Mouse (Mus musculus) erythroblast, embryonic 14.5 days (primary cell): Measurements from ENCODE around the gene Eomes. TPM values are rescaled to one million over a fixed set of nuclear protein-coding genes. Genes with fewer than 3 reads are reported as not detected.
A peak's percentile ranks its signal among the peaks of the same experiment; 100 is the strongest.

Source experiments
- H3K27me3 ChIP-seq: 2 replicates; pipeline ENCODE4 v1.6.1; 2012; ENCODE audit warnings: inconsistent platforms; ENCODE audit not compliant: control insufficient read depth
- H3K36me3 ChIP-seq: 2 replicates; pipeline ENCODE4 v1.6.1; 2012; ENCODE audit warnings: mild to moderate bottlenecking, inconsistent platforms; ENCODE audit not compliant: control insufficient read depth
- H3K4me1 ChIP-seq: 2 replicates; pipeline ENCODE4 v1.6.1; 2012; ENCODE audit warnings: inconsistent platforms; ENCODE audit not compliant: control insufficient read depth
- H3K4me3 ChIP-seq: replicated peaks from 2 replicates; pipeline ENCODE3; 2012; ENCODE audit warnings: moderate library complexity, mild to moderate bottlenecking, inconsistent platforms
- H3K9me3 ChIP-seq: 2 replicates; pipeline ENCODE4 v1.6.1; 2012; ENCODE audit warnings: low read length, inconsistent platforms, mixed read lengths; ENCODE audit not compliant: control insufficient read depth
- GATA1 ChIP-seq: IDR thresholded peaks from 2 replicates; pipeline ENCODE4 v1.6.1; 2012; ENCODE audit warnings: low read length, inconsistent platforms, mixed read lengths
- TAL1 ChIP-seq: IDR thresholded peaks from 3 replicates; pipeline ENCODE4 v1.6.1; 2012; ENCODE audit warnings: low read length, inconsistent platforms, mixed read lengths
- polyA plus RNA-seq: library from polyadenylated mRNA; stranded (reverse); fragments of >175 nt; gene quantifications from 2 replicates; pipeline ENCODE4 v1.2.3, GENCODE M21; 2012

The Eomes gene
- polyA plus RNA-seq, 1 experiment, result not detected

GRCm38 (mm10) chr9:118507552-118507951 is 29.5 kb downstream of the Eomes start:
- no peak for TF ChIP-seq GATA1
- TF ChIP-seq TAL1, result no peak
- H3K36me3 ChIP-seq, result peaks cover 13% of the 10 kb centered on the region
- peaks cover 47% of the 10 kb centered on the region for H3K4me1 ChIP-seq
- H3K9me3 ChIP-seq, result no peaks in the 10 kb centered on the region
- H3K27me3 ChIP-seq, result no peaks in the 10 kb centered on the region
- peak overlapping the region; percentile 92 for H3K4me3 ChIP-seq

DNA sequence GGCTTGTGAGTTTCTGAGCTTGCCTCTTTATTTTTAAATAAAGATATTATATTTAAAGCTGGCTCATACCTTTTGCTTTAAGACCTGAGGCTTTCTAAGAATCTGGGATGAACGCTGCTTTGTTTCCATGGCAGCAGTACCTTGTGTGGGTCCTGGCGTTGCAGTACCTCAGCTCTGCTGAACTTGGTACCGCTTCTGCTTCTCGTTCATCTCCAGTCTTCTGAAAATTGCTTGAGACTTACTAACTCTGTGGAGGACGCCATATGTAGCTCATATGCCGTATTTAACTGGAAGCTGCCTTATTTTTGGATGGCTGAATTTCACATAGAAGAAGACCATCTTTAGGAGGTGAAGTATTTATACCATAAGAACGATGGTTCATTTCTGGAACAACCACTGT is 30.6 kb downstream of the Eomes start:
- Histone ChIP-seq H3K4me1 (peaks cover 54% of the 10 kb centered on the region), H3K36me3 (peaks cover 17% of the 10 kb centered on the region), H3K27me3 (no peaks in the 10 kb centered on the region), H3K4me3 (no peak overlapping the region), H3K9me3 (no peaks in the 10 kb centered on the region)
- TF ChIP-seq TAL1 (no peak), GATA1 (no peak)

DNA sequence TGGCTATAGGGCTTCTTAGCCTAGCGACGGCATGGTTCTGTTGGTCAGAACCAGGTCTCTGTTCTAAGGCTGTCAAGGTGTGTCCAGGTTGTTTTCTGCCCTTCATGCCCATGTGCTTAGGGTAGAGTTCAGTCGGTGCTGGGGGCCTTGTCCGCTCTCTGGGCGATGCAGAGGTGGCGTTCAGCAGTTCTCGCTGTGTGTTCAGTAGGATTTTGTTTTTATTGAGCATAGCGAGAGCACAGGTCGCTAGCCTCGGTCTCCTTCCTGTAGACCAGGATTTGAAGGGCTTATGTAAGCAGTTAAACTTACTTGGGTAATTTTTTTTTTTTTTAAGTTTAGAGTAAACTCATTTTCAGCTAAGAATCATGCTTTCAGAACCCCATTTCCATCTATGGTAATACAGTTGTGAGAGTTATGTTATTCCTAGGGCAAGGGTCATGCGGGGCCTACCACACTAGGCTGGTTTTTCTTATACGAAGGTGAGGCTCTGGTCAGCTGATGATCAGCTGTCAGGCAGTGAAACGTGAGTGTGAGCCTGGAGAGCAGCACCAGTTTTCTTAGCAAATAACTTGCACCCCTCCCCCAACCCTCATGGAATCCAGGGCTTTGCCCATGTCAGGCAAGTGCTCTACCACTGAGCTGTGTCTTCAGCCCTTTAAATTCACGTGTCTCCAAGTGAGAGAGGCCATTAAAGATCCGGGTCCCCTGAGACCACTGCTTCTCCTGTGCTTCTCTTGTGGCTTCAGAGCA is 33.1 kb downstream of the Eomes start:
- Histone ChIP-seq H3K4me3 (no peak overlapping the region), H3K4me1 (peaks cover 51% of the 10 kb centered on the region), H3K36me3 (peaks cover 34% of the 10 kb centered on the region), H3K27me3 (no peaks in the 10 kb centered on the region), H3K9me3 (no peaks in the 10 kb centered on the region)
- TF ChIP-seq GATA1, result no peak
- TF ChIP-seq TAL1, result no peak

GRCm38 (mm10) chr9:118512681-118513233 is 34.7 kb downstream of the Eomes start:
- TF ChIP-seq GATA1 (no peak), TAL1 (no peak)
- Histone ChIP-seq H3K36me3 (peaks cover 40% of the 10 kb centered on the region), H3K4me3 (no peak overlapping the region), H3K27me3 (no peaks in the 10 kb centered on the region), H3K9me3 (no peaks in the 10 kb centered on the region), H3K4me1 (peaks cover 41% of the 10 kb centered on the region)

DNA sequence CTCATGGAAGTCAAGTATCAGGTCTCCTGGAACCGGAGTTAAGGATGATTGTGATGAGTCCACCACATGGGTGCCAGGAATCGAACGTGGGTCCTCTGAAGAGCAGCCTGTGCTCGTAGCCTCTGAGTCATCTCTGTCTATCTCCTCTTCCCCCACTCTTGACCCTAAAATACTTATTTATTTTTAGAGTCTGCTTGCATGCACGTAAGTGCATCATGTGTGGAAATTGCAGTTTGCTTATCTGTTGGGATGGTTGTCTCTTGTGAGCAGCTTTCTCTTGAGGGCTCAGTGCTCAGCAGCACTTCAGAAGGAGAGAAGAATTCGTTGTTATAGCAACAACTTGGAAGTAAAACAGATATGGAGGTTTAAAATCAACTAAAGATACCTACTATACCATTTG is 37.5 kb downstream of the Eomes start:
- H3K9me3 ChIP-seq, result no peaks in the 10 kb centered on the region
- no peak overlapping the region for H3K4me3 ChIP-seq
- peaks cover 36% of the 10 kb centered on the region for H3K4me1 ChIP-seq
- H3K36me3 ChIP-seq, result peaks cover 42% of the 10 kb centered on the region
- no peak for TF ChIP-seq TAL1
- TF ChIP-seq GATA1, result no peak
- no peaks in the 10 kb centered on the region for H3K27me3 ChIP-seq

DNA sequence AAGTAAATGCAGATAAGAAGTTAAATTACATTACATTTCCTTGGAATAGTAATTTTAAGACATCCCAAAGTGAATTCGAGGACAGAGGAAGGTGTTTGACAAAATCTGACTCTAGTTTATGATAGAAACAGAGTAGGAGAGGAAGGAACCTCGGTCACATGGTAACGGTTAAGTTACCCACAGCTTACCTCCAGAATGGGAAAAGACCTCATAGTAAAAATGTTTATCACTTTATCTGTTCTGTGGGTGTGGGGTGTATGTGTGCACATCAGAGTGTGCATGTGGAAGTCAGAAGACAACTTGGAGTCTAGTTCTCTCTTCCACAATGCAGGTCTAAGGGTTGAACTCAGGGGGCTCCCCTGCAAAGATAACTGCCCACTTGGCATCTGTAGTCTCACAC is 38.1 kb downstream of the Eomes start:
- Histone ChIP-seq H3K9me3 (no peaks in the 10 kb centered on the region), H3K4me3 (no peak overlapping the region), H3K36me3 (peaks cover 41% of the 10 kb centered on the region), H3K4me1 (peaks cover 31% of the 10 kb centered on the region), H3K27me3 (no peaks in the 10 kb centered on the region)
- no peak for TF ChIP-seq TAL1
- no peak for TF ChIP-seq GATA1

- no peak for TF ChIP-seq TAL1
- Histone ChIP-seq H3K4me1 (peaks cover 17% of the 10 kb centered on the region), H3K27me3 (no peaks in the 10 kb centered on the region), H3K9me3 (no peaks in the 10 kb centered on the region), H3K4me3 (no peak overlapping the region), H3K36me3 (peaks cover 40% of the 10 kb centered on the region)
Observed at GRCm38 (mm10) chr9:118517619-118518018, 39.6 kb downstream of the Eomes start.

GRCm38 (mm10) chr9:118519101-118519500 is 41.1 kb downstream of the Eomes start:
- Histone ChIP-seq H3K4me3 (no peak overlapping the region), H3K27me3 (no peaks in the 10 kb centered on the region), H3K4me1 (peaks cover 9% of the 10 kb centered on the region), H3K9me3 (no peaks in the 10 kb centered on the region), H3K36me3 (peaks cover 40% of the 10 kb centered on the region)
- TF ChIP-seq GATA1 (no peak), TAL1 (no peak)

- Histone ChIP-seq H3K27me3 (no peaks in the 10 kb centered on the region), H3K36me3 (peaks cover 39% of the 10 kb centered on the region), H3K4me3 (no peak overlapping the region), H3K4me1 (peaks cover 9% of the 10 kb centered on the region), H3K9me3 (no peaks in the 10 kb centered on the region)
- TF ChIP-seq GATA1, result no peak
- TF ChIP-seq TAL1, result no peak
Observed at GRCm38 (mm10) chr9:118520011-118520410, 42.0 kb downstream of the Eomes start.
